Mouse (Mus musculus): Measurements from ENCODE around the gene Lhpp. TPM values are rescaled to one million over a fixed set of nuclear protein-coding genes. Genes with fewer than 3 reads are reported as not detected.
"Not testable (repeated sequence)": the region's sequence is repeated elsewhere in the genome, so short reads cannot be mapped to it uniquely, and the experiment has no call there.

The Lhpp gene
- polyA plus RNA-seq, 1 experiment from 2014 or later, result 14.3 TPM

- DNase-seq (ENCODE audit: low spot score) (no peak), ATAC-seq (ENCODE audit: low read depth) (no peak)
- Histone ChIP-seq H3K9me3 (ENCODE audit: control insufficient read depth, low read length) (no peaks in the 10 kb centered on the region), H3K4me3 (ENCODE audit: low read depth, low read length) (no peak overlapping the region), H3K27me3 (replicated peaks; ENCODE audit: control insufficient read depth, insufficient read depth, low read length) (no peaks in the 10 kb centered on the region), H3K9ac (ENCODE audit: low read depth, low read length) (no peak overlapping the region), H3K36me3 (ENCODE audit: control insufficient read depth, insufficient read depth, low read length) (no peaks in the 10 kb centered on the region), H3K4me1 (ENCODE audit: control insufficient read depth, insufficient read depth, low read length) (peaks cover 39% of the 10 kb centered on the region), H3K4me2 (ENCODE audit: low read depth, low read length) (no peak overlapping the region), H3K27ac (replicated peaks; ENCODE audit: low read depth, low read length) (no peak overlapping the region)
- WGBS, result 51% methylated on average over 3 of the region's 7 CpGs
These were observed 49.2 kb downstream of the Lhpp start for GRCm38 (mm10) chr7:132659633-132660032.

GRCm38 (mm10) chr7:132662831-132663230 is 52.4 kb downstream of the Lhpp start:
- not testable (repeated sequence) for H3K9ac ChIP-seq (ENCODE audit: low read depth, low read length); ATAC-seq (ENCODE audit: low read depth); H3K4me3 ChIP-seq (ENCODE audit: low read depth, low read length); H3K9me3 ChIP-seq (ENCODE audit: control insufficient read depth, low read length); H3K27me3 ChIP-seq (replicated peaks; ENCODE audit: control insufficient read depth, insufficient read depth, low read length); H3K36me3 ChIP-seq (ENCODE audit: control insufficient read depth, insufficient read depth, low read length); H3K27ac ChIP-seq (replicated peaks; ENCODE audit: low read depth, low read length); H3K4me2 ChIP-seq (ENCODE audit: low read depth, low read length); DNase-seq (ENCODE audit: low spot score)
- peaks cover 29% of the 10 kb centered on the region for H3K4me1 ChIP-seq (ENCODE audit: control insufficient read depth, insufficient read depth, low read length)
- WGBS, result 56% methylated on average over 6 of the region's 6 CpGs

- H3K9me3 ChIP-seq (ENCODE audit: control insufficient read depth, low read length), result no peaks in the 10 kb centered on the region
- H3K9ac ChIP-seq (ENCODE audit: low read depth, low read length), result no peak overlapping the region
- H3K27me3 ChIP-seq (replicated peaks; ENCODE audit: control insufficient read depth, insufficient read depth, low read length), result no peaks in the 10 kb centered on the region
- H3K27ac ChIP-seq (replicated peaks; ENCODE audit: low read depth, low read length), result no peak overlapping the region
- no peaks in the 10 kb centered on the region for H3K36me3 ChIP-seq (ENCODE audit: control insufficient read depth, insufficient read depth, low read length)
- no peak overlapping the region for H3K4me3 ChIP-seq (ENCODE audit: low read depth, low read length)
- peaks cover 10% of the 10 kb centered on the region for H3K4me1 ChIP-seq (ENCODE audit: control insufficient read depth, insufficient read depth, low read length)
- H3K4me2 ChIP-seq (ENCODE audit: low read depth, low read length), result no peak overlapping the region
- ATAC-seq (ENCODE audit: low read depth) (no peak), DNase-seq (ENCODE audit: low spot score) (no peak)
- 67% methylated on average over 5 of the region's 6 CpGs for WGBS
These were observed 54.4 kb downstream of the Lhpp start for GRCm38 (mm10) chr7:132664815-132665214.

GRCm38 (mm10) chr7:132665664-132666382 is 55.4 kb downstream of the Lhpp start:
- H3K4me3 ChIP-seq (ENCODE audit: low read depth, low read length), result no peak overlapping the region
- no peaks in the 10 kb centered on the region for H3K27me3 ChIP-seq (replicated peaks; ENCODE audit: control insufficient read depth, insufficient read depth, low read length)
- peaks cover 2% of the 10 kb centered on the region; the same call in 1 of the 2 replicates for H3K4me1 ChIP-seq (ENCODE audit: control insufficient read depth, insufficient read depth, low read length)
- no peaks in the 10 kb centered on the region for H3K36me3 ChIP-seq (ENCODE audit: control insufficient read depth, insufficient read depth, low read length)
- 38% methylated on average over 7 of the region's 8 CpGs for WGBS
- no peak overlapping the region for H3K9ac ChIP-seq (ENCODE audit: low read depth, low read length)
- ATAC-seq (ENCODE audit: low read depth), result no peak
- H3K27ac ChIP-seq (replicated peaks; ENCODE audit: low read depth, low read length), result no peak overlapping the region
- no peaks in the 10 kb centered on the region for H3K9me3 ChIP-seq (ENCODE audit: control insufficient read depth, low read length)
- H3K4me2 ChIP-seq (ENCODE audit: low read depth, low read length), result no peak overlapping the region
- no peak for DNase-seq (ENCODE audit: low spot score)

- DNase-seq (ENCODE audit: low spot score), result no peak
- ATAC-seq (ENCODE audit: low read depth), result no peak
- Histone ChIP-seq H3K9ac (ENCODE audit: low read depth, low read length) (no peak overlapping the region), H3K9me3 (ENCODE audit: control insufficient read depth, low read length) (no peaks in the 10 kb centered on the region), H3K27me3 (replicated peaks; ENCODE audit: control insufficient read depth, insufficient read depth, low read length) (no peaks in the 10 kb centered on the region), H3K36me3 (ENCODE audit: control insufficient read depth, insufficient read depth, low read length) (no peaks in the 10 kb centered on the region), H3K4me2 (ENCODE audit: low read depth, low read length) (no peak overlapping the region), H3K4me3 (ENCODE audit: low read depth, low read length) (no peak overlapping the region), H3K4me1 (ENCODE audit: control insufficient read depth, insufficient read depth, low read length) (no peaks in the 10 kb centered on the region), H3K27ac (replicated peaks; ENCODE audit: low read depth, low read length) (no peak overlapping the region)
- WGBS, result 76% methylated on average over 4 of the region's 4 CpGs
These were observed 56.1 kb downstream of the Lhpp start for GRCm38 (mm10) chr7:132666516-132666915.

GRCm38 (mm10) chr7:132668604-132669003 is 58.2 kb downstream of the Lhpp start:
- H3K27ac ChIP-seq (replicated peaks; ENCODE audit: low read depth, low read length), result no peak overlapping the region

GRCm38 (mm10) chr7:132669999-132670862 is 59.8 kb downstream of the Lhpp start:
- Histone ChIP-seq H3K27me3 (replicated peaks; ENCODE audit: control insufficient read depth, insufficient read depth, low read length) (no peaks in the 10 kb centered on the region), H3K9ac (ENCODE audit: low read depth, low read length) (no peak overlapping the region), H3K27ac (replicated peaks; ENCODE audit: low read depth, low read length) (no peak overlapping the region), H3K36me3 (ENCODE audit: control insufficient read depth, insufficient read depth, low read length) (no peaks in the 10 kb centered on the region), H3K4me1 (ENCODE audit: control insufficient read depth, insufficient read depth, low read length) (no peaks in the 10 kb centered on the region), H3K9me3 (ENCODE audit: control insufficient read depth, low read length) (no peaks in the 10 kb centered on the region), H3K4me2 (ENCODE audit: low read depth, low read length) (no peak overlapping the region), H3K4me3 (ENCODE audit: low read depth, low read length) (no peak overlapping the region)
- ATAC-seq (ENCODE audit: low read depth) (no peak), DNase-seq (ENCODE audit: low spot score) (no peak)
- WGBS, result 84% methylated on average over 20 of the region's 20 CpGs

More at GRCm38 (mm10) chr7:132668604-132669003, 58.2 kb downstream of the Lhpp start:
- DNase-seq (ENCODE audit: low spot score), result peak; percentile 40
- Histone ChIP-seq H3K27me3 (replicated peaks; ENCODE audit: control insufficient read depth, insufficient read depth, low read length) (no peaks in the 10 kb centered on the region), H3K4me2 (ENCODE audit: low read depth, low read length) (no peak overlapping the region), H3K4me3 (ENCODE audit: low read depth, low read length) (no peak overlapping the region), H3K36me3 (ENCODE audit: control insufficient read depth, insufficient read depth, low read length) (no peaks in the 10 kb centered on the region), H3K9me3 (ENCODE audit: control insufficient read depth, low read length) (no peaks in the 10 kb centered on the region), H3K4me1 (ENCODE audit: control insufficient read depth, insufficient read depth, low read length) (no peaks in the 10 kb centered on the region), H3K9ac (ENCODE audit: low read depth, low read length) (no peak overlapping the region)
- ATAC-seq (ENCODE audit: low read depth), result no peak
- 78% methylated on average over 2 of the region's 2 CpGs for WGBS

GRCm38 (mm10) chr7:132670863-132671165 is 60.4 kb downstream of the Lhpp start:
- H3K9me3 ChIP-seq (ENCODE audit: control insufficient read depth, low read length), result no peaks in the 10 kb centered on the region
- no peak overlapping the region for H3K9ac ChIP-seq (ENCODE audit: low read depth, low read length)
- H3K4me3 ChIP-seq (ENCODE audit: low read depth, low read length), result no peak overlapping the region
- no peaks in the 10 kb centered on the region for H3K4me1 ChIP-seq (ENCODE audit: control insufficient read depth, insufficient read depth, low read length)
- no peak overlapping the region for H3K27ac ChIP-seq (replicated peaks; ENCODE audit: low read depth, low read length)
- H3K27me3 ChIP-seq (replicated peaks; ENCODE audit: control insufficient read depth, insufficient read depth, low read length), result no peaks in the 10 kb centered on the region
- ATAC-seq (ENCODE audit: low read depth) (no peak), DNase-seq (ENCODE audit: low spot score) (no peak)
- 90% methylated on average over 3 of the region's 3 CpGs for WGBS
- no peaks in the 10 kb centered on the region for H3K36me3 ChIP-seq (ENCODE audit: control insufficient read depth, insufficient read depth, low read length)
- H3K4me2 ChIP-seq (ENCODE audit: low read depth, low read length), result no peak overlapping the region

Data from embryonic facial prominence, embryonic 14.5 days (tissue).